Mouse (Mus musculus): Measurements from ENCODE around the gene Etl4.

DNA sequence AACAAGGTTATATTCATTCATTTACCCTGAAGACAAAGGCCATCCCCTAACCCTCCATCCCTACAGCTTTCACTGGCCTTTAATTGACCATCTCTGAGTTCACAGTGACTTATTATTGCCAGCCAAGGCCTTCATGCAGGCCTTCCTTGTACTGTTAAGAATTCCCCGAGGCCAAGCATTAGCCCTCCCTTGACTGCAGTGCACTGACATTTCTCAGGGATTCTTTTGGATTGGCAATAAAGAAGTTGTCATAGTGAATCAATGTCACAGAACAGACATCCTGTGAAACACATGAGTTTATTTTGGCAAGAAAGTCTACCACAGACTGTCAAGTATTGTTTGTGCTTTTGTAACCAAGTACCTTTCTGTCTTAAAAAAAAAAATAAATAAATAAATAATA lies 257.5 kb downstream of the Etl4 start:
- no peak for TF ChIP-seq POLR2A (IDR thresholded peaks at IDR 0.05; ENCODE audit: insufficient read length, low read depth)
- no peak for TF ChIP-seq MYOG (IDR thresholded peaks at IDR 0.05; ENCODE audit: control insufficient read depth in 1 of 3, insufficient read depth in 1 of 3, insufficient read length in 2 of 3, low read depth in 2 of 3)
- TF ChIP-seq E2F4 (IDR thresholded peaks at IDR 0.05; ENCODE audit: insufficient read depth), result no peak
- no peak for TF ChIP-seq USF1 (IDR thresholded peaks at IDR 0.05; ENCODE audit: low read depth)
- no peak for TF ChIP-seq MYOD1 (IDR thresholded peaks at IDR 0.05; ENCODE audit: control insufficient read depth in 1 of 3, insufficient read length in 2 of 3, low read depth in 2 of 3)

All from myocyte (in vitro differentiated cells).